Mouse (Mus musculus) cerebellum, adult 2 months (tissue): Measurements from ENCODE around the gene Caln1.

Source experiments
- CTCF ChIP-seq: fragments of 200-500 bp; IDR thresholded peaks from 2 replicates; pipeline ENCODE4 v1.5.1; 2011; ENCODE audit warnings: low read depth, mild to moderate bottlenecking, control low read depth, low read length, moderate library complexity, borderline replicate concordance; ENCODE audit not compliant: insufficient read depth
- POLR2A ChIP-seq: fragments of 200-500 bp; IDR thresholded peaks from 2 replicates; pipeline ENCODE4 v1.6.1; 2011; ENCODE audit warnings: low read length, control low read depth, borderline replicate concordance; ENCODE audit not compliant: insufficient read depth

DNA sequence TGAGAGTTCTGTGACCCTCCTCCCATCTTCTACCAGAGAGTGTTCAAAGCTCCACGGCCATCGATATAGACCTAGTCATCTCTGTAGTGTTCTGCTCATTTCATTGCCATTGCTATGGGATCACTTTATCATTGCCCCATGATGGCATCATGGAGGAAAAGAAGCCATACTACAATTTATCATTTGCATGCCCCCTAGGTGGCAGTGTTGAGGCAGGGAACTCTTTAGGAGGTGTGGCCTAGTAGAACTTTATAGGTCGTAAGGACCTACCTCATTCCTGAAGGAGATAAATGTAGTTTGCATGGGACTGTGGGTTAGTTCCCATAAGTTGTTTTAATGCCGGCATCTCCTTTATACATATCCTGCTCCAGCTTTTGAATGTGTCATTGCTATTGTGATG, 217.0 kb downstream of the Caln1 start:
- TF ChIP-seq POLR2A (no peak), CTCF (no peak)
